Mouse (Mus musculus): ENCODE results near the gene Itgae. TPM values are rescaled to one million over a fixed set of nuclear protein-coding genes. Genes with fewer than 3 reads are reported as not detected.

The Itgae gene
- total RNA-seq (2021): under 1 TPM; 0.08 to 0.17 TPM
- long read RNA-seq, experiment 1: 0 reads
- long read RNA-seq, experiment 2: 0 reads

DNA sequence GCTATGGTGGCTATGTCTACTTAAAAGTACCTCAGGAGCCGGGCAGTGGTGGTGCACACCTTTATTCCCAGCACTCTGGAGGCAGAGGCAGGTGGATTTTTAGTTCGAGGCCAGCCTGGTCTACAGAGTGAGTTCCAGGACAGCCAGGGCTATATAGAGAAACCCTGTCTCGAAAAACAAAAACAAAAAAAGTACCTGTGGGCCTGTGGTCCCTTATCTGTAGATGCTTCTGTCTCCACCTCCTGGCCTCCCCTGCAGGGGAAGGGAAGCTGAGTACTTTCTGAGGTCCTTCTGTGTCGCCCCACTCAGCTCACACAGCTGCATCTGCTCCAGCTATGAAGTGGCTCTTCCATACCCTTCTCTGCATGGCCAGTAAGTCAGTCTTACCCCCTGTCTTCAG is at the start of gene Itgae:
Gene Itgae, plus strand, starts transcription at position 301 of the 400 bp plus-strand sequence.
- TF ChIP-seq CTCF (IDR thresholded peaks at IDR 0.05): no peak
- Histone ChIP-seq H3K27ac (no peak within 1 kb of the TSS), H3K4me3 (no peak within 1 kb of the TSS)
- intact Hi-C loops (cut with DNase I): no loop called here
- no peak for DNase-seq

- Histone ChIP-seq H3K4me3 (no peak overlapping the region), H3K27ac (no peak overlapping the region)
- no peak for TF ChIP-seq CTCF (IDR thresholded peaks at IDR 0.05)
- no peak for DNase-seq
- intact Hi-C loops (cut with DNase I): no loop called here
Observed at GRCm38 (mm10) chr11:73044229-73044755, 46.1 kb upstream of the Itgae start.

- DNase-seq: no peak
- no peak overlapping the region for H3K4me3 ChIP-seq
- H3K27ac ChIP-seq: no peak overlapping the region
- intact Hi-C loops (cut with DNase I): loop anchor here (5.0 kb wide), 1 partner anchor 117 kb away; no protein-coding TSS in a partner anchor
- no peak for TF ChIP-seq CTCF (IDR thresholded peaks at IDR 0.05)
Observed at GRCm38 (mm10) chr11:73044789-73045188, 45.6 kb upstream of the Itgae start.

GRCm38 (mm10) chr11:73047542-73047996 is 42.8 kb upstream of the Itgae start, which contains the start of gene Ncbp3:
Ncbp3 (plus strand) TSS chr11:73047783.
- Histone ChIP-seq H3K4me3 (peak within 1 kb of the TSS; percentile 100), H3K27ac (peak within 1 kb of the TSS; percentile 96)
- intact Hi-C loops (cut with DNase I): loop anchor here (5.0 kb wide), 1 partner anchor 120 kb away; no protein-coding TSS in a partner anchor
- TF ChIP-seq CTCF (IDR thresholded peaks at IDR 0.05): peak; percentile 79
- peak; percentile 96 for DNase-seq

- Histone ChIP-seq H3K27ac (peak overlapping the region; percentile 96), H3K4me3 (peak overlapping the region; percentile 100)
- intact Hi-C loops (cut with DNase I): loop anchor here (2.0 to 5.0 kb wide), 2 partner anchors 41 to 121 kb away; no protein-coding TSS in a partner anchor
- no peak for TF ChIP-seq CTCF (IDR thresholded peaks at IDR 0.05)
- no peak for DNase-seq
Observed at GRCm38 (mm10) chr11:73048030-73048876, 42.1 kb upstream of the Itgae start.

GRCm38 (mm10) chr11:73049335-73049734 is 41.0 kb upstream of the Itgae start:
- peak overlapping the region; percentile 49 for H3K4me3 ChIP-seq
- peak; percentile 79 for DNase-seq
- intact Hi-C loops (cut with DNase I): loop anchor here (2.0 to 5.0 kb wide), 2 partner anchors 43 to 122 kb away; no protein-coding TSS in a partner anchor

DNA sequence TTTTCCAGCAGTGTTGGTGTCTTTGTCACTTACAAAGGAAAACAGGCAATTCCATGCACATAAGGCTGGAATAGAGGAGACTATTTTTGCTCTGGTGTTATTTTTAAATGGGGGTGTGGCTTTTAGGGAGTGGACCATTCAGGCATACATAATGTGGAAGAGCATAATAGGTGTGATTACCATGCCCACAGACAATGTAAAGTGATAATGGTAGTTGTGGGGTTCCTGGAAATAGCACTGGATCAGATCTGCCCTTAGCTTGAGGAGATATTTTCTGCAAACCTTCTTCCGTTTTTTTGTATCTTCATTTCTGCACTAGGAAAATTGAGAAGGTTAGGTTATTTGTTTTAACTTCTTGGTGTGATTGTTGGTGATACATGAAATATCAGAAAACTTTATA is 37.6 kb upstream of the Itgae start:
- intact Hi-C loops (cut with DNase I): no loop called here
- H3K27ac ChIP-seq: no peak overlapping the region

More at GRCm38 (mm10) chr11:73049335-73049734, 41.0 kb upstream of the Itgae start:
- no peak overlapping the region; the same call in 1 of the 2 replicates for H3K27ac ChIP-seq
- TF ChIP-seq CTCF (IDR thresholded peaks at IDR 0.05): peak; percentile 97

GRCm38 (mm10) chr11:73057701-73058100 is 32.7 kb upstream of the Itgae start:
- Histone ChIP-seq H3K4me3 (no peak overlapping the region), H3K27ac (no peak overlapping the region)
- intact Hi-C loops (cut with DNase I): no loop called here
- no peak for DNase-seq
- TF ChIP-seq CTCF (IDR thresholded peaks at IDR 0.05): no peak

More for the DNA sequence above, 37.6 kb upstream of the Itgae start:
- H3K4me3 ChIP-seq: no peak overlapping the region
- TF ChIP-seq CTCF (IDR thresholded peaks at IDR 0.05): no peak
- no peak for DNase-seq

GRCm38 (mm10) chr11:73059630-73060029 is 30.8 kb upstream of the Itgae start:
- no peak for TF ChIP-seq CTCF (IDR thresholded peaks at IDR 0.05)
- no peak for DNase-seq
- Histone ChIP-seq H3K27ac (no peak overlapping the region), H3K4me3 (no peak overlapping the region)
- intact Hi-C loops (cut with DNase I): no loop called here

GRCm38 (mm10) chr11:73061413-73061812 is 29.0 kb upstream of the Itgae start:
- Histone ChIP-seq H3K27ac (no peak overlapping the region), H3K4me3 (no peak overlapping the region)
- TF ChIP-seq CTCF (IDR thresholded peaks at IDR 0.05): no peak
- DNase-seq: no peak
- intact Hi-C loops (cut with DNase I): no loop called here

- intact Hi-C loops (cut with DNase I): no loop called here
Observed at GRCm38 (mm10) chr11:73071839-73072238, 18.5 kb upstream of the Itgae start.

DNA sequence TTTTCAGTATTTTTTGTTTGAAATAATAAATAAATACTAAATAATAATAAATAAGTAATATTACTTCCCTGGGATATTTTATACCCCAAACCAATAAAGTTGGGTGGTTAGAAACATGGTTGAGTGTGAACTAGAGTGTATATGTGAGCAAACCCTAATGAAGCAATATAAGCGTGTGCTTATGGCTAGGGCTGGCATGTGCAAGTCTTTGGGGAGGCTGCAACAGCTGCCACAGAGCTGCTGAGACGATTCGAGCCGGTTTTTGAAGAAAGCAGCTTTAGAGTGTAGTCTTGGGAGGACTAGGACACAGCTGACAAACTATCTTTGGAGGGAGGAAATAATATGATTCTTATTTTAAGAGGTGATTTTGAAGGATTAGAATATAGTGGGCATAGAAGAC is 14.1 kb upstream of the Itgae start:
- no peak for DNase-seq
- Histone ChIP-seq H3K27ac (no peak overlapping the region), H3K4me3 (no peak overlapping the region)
- intact Hi-C loops (cut with DNase I): no loop called here
- no peak for TF ChIP-seq CTCF (IDR thresholded peaks at IDR 0.05)

More at GRCm38 (mm10) chr11:73071839-73072238, 18.5 kb upstream of the Itgae start:
- H3K4me3 ChIP-seq: no peak overlapping the region
- DNase-seq: peak; percentile 33
- peak; percentile 70 for TF ChIP-seq CTCF (IDR thresholded peaks at IDR 0.05)
- no peak overlapping the region for H3K27ac ChIP-seq

DNA sequence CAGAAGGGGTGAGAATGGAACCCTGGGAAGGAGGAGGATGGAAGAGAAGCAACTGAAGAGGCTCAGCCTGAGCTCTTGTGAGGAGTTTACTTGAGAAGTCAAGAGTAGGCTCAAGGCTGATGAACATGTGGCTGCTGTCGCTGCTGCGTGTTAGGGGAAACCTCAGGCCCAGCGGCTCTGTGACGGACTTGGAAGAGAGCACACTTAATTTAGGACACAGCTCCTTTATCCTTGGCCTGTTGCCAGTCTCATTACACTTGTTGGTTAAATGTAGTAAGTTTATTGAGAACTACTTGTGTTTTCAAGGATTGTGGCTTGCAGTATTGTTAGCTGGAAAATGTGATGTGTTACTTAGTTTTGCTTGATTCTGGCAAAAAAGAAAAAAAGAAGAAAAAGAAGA is 13.7 kb upstream of the Itgae start:
- TF ChIP-seq CTCF (IDR thresholded peaks at IDR 0.05): no peak
- intact Hi-C loops (cut with DNase I): no loop called here

More for the DNA sequence above, 13.7 kb upstream of the Itgae start:
- Histone ChIP-seq H3K4me3 (no peak overlapping the region), H3K27ac (no peak overlapping the region)
- DNase-seq: no peak

Data from gastrocnemius, adult 2 months (tissue).